Mouse (Mus musculus) kidney, postnatal 10 days (tissue): ENCODE results near the gene Gabpb1.

ENCODE experiments used
- DNase-seq: peaks from one replicate; pipeline ENCODE4 v3.0.0; 2021; ENCODE audit warnings: mixed read lengths

Gabpb1 gene

GRCm38 (mm10) chr2:126591304-126591703, 84.8 kb downstream of the Gabpb1 start:
- no peak for DNase-seq

GRCm38 (mm10) chr2:126587468-126587867, 88.7 kb downstream of the Gabpb1 start:
- DNase-seq = no peak

GRCm38 (mm10) chr2:126584621-126585369, 91.3 kb downstream of the Gabpb1 start:
- no peak for DNase-seq

GRCm38 (mm10) chr2:126583960-126584359, 92.2 kb downstream of the Gabpb1 start:
- DNase-seq = no peak

GRCm38 (mm10) chr2:126579282-126579681, 96.9 kb downstream of the Gabpb1 start:
- DNase-seq = no peak
